ENCODE assay signal across 20 mouse cellular contexts in genomic region chr1:64887502-64888203, GRCm38 (mm10).
"Had no signal": no experiment of that assay in that cellular context is flagged by ENCODE, and none has a peak within 500 bp of the region (broad histone marks: within the 10 kb centered on the region; RNA-seq: fewer than 3 reads in every experiment).

No protein-coding gene starts in this region.

- H3K36me3 ChIP-seq: limb, embryonic 12.5 days; limb, embryonic 15.5 days; midbrain, embryonic 12.5 days; midbrain, embryonic 15.5 days; stomach, embryonic 15.5 days had no signal

- H3K9ac ChIP-seq: limb, embryonic 12.5 days; limb, embryonic 15.5 days; liver, embryonic 14.5 days; liver, postnatal 0 days; midbrain, embryonic 12.5 days; midbrain, embryonic 15.5 days; neural tube, embryonic 13.5 days; stomach, embryonic 15.5 days had no signal

- H3K27ac ChIP-seq: limb, embryonic 12.5 days; limb, embryonic 15.5 days; liver, embryonic 14.5 days; macrophage; midbrain, embryonic 12.5 days; midbrain, embryonic 15.5 days; neural tube, embryonic 13.5 days; stomach, embryonic 15.5 days had no signal

- H3K4me2 ChIP-seq: limb, embryonic 12.5 days; limb, embryonic 15.5 days; liver, embryonic 11.5 days; midbrain, embryonic 12.5 days; midbrain, embryonic 15.5 days; neural tube, embryonic 13.5 days; stomach, embryonic 15.5 days had no signal

- H3K4me3 ChIP-seq: limb, embryonic 12.5 days; limb, embryonic 15.5 days; midbrain, embryonic 12.5 days; midbrain, embryonic 15.5 days; myocyte; neural tube, embryonic 13.5 days; stomach, embryonic 15.5 days had no signal

- DNase-seq: kidney, adult 18-20 months; kidney, adult 9 months; kidney, postnatal 14 days; kidney, postnatal 4 days; left cerebral cortex, postnatal 4 days; liver, postnatal 0 days; right cerebral cortex, postnatal 25 days; spleen, adult 18-20 months; thymus, postnatal 36 days had no signal

- H3K9me3 ChIP-seq: limb, embryonic 12.5 days; limb, embryonic 15.5 days; midbrain, embryonic 12.5 days; midbrain, embryonic 15.5 days; neural tube, embryonic 13.5 days; stomach, embryonic 15.5 days had no signal

- ATAC-seq: intestine, embryonic 16.5 days; liver, postnatal 0 days; midbrain, embryonic 15.5 days had no signal

- H3K4me1 ChIP-seq: neural tube, embryonic 13.5 days had no signal

- H3K27me3 ChIP-seq: limb, embryonic 12.5 days; limb, embryonic 15.5 days; midbrain, embryonic 12.5 days; midbrain, embryonic 15.5 days; neural tube, embryonic 13.5 days; stomach, embryonic 15.5 days had no signal
